Mouse (Mus musculus): ENCODE measurements around the gene Rnf187. TPM values are rescaled to one million over a fixed set of nuclear protein-coding genes. Genes with fewer than 3 reads are reported as not detected.

Gene Rnf187
- polyA plus RNA-seq, 1 experiment from 2014 or later, result 168 TPM

DNA sequence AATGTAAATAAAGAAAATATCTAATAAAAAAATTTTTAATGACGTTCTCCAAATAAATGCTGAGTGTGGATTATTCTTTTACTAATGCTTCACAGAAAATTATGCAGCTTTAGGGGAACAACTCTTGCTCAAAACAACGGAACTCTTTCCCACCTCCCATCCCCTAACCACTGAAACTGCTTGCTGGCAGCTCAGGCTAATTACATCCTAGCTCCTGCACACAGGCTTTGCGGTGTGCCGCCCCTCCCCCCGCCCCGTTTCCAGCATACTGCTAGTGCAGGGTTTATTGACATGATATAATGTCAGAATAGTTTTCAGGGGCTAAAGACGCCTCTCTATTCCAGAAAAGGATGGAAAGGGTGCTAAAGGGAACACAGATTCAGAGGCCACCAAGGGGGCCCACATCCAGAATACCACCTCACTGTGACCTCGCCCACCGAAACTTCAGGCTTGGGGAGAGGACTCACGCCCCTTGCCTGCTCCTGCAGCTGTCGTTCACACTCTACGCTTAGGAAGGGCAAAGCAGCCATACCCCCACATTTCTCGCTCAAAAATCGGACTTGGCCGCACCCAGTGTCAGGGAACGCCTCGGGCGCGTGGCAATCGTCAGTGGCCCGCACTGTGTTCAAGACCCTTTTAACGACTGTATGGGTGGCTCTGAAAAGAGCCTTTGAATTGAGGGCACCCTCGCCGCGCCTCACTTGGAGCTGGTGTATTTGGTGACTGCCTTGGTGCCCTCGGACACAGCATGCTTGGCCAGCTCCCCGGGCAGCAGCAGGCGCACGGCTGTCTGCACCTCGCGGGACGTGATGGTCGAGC is 14.8 kb upstream of the Rnf187 start:
- Histone ChIP-seq H3K9me3 (ENCODE audit: low read length) (no peaks in the 10 kb centered on the region), H3K4me2 (replicated peaks; ENCODE audit: low read depth, low read length) (peak overlapping the region; percentile 70), H3K27ac (ENCODE audit: low read length) (no peak overlapping the region), H3K4me1 (ENCODE audit: insufficient read depth, low read depth, low read length) (0 out of 2 replicates have a peak, but pooled peaks cover 10% of the 10 kb centered on the region), H3K27me3 (replicated peaks; ENCODE audit: insufficient read depth, low read length) (peaks cover 3% of the 10 kb centered on the region; the same call in 1 of the 2 replicates), H3K36me3 (ENCODE audit: insufficient read depth, low read length) (peaks cover 11% of the 10 kb centered on the region; the same call in 1 of the 2 replicates), H3K4me3 (ENCODE audit: low read depth, low read length) (peak overlapping the region; percentile 62), H3K9ac (replicated peaks; ENCODE audit: low read depth) (peak overlapping the region; percentile 12; the same call in 1 of the 2 replicates)
- DNase-seq (ENCODE audit: low spot score) (peak; percentile 38), ATAC-seq (peak; percentile 15)
- TF ChIP-seq CTCF (IDR thresholded peaks at IDR 0.05), result no peak
- 2% methylated on average over 33 of the region's 33 CpGs for WGBS

DNA sequence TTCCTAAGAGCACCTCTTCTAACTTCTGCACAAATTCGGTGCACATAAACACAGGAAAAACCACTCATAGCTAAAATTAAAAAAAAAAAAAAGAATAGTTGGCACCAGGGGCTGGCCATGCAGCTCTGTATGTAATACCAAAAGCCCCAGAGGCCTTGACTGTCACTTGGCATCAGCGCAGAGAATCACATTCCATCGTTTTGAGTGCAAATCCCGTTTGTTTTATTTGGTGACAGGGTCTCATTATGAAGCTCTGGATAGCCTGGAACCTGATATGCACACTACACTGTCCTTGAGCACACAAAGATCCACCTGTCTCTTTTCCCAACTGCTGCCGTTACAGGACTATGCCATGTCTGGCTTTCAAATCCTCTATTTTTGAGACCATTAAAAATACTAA is 12.5 kb upstream of the Rnf187 start:
- H3K9me3 ChIP-seq (ENCODE audit: low read length), result no peaks in the 10 kb centered on the region
- DNase-seq (ENCODE audit: low spot score) (no peak), ATAC-seq (no peak)
- H3K4me3 ChIP-seq (ENCODE audit: low read depth, low read length), result no peak overlapping the region
- H3K27ac ChIP-seq (ENCODE audit: low read length), result no peak overlapping the region
- H3K27me3 ChIP-seq (replicated peaks; ENCODE audit: insufficient read depth, low read length), result peaks cover 3% of the 10 kb centered on the region; the same call in 1 of the 2 replicates
- WGBS, result 69% methylated on average over 5 of the region's 5 CpGs
- no peak for TF ChIP-seq CTCF (IDR thresholded peaks at IDR 0.05)
- TF ChIP-seq EP300 (IDR thresholded peaks at IDR 0.05), result no peak
- H3K4me1 ChIP-seq (ENCODE audit: insufficient read depth, low read depth, low read length), result 0 out of 2 replicates have a peak, but pooled peaks cover 7% of the 10 kb centered on the region
- H3K36me3 ChIP-seq (ENCODE audit: insufficient read depth, low read length), result no peaks in the 10 kb centered on the region
- no peak overlapping the region for H3K4me2 ChIP-seq (replicated peaks; ENCODE audit: low read depth, low read length)
- H3K9ac ChIP-seq (replicated peaks; ENCODE audit: low read depth), result no peak overlapping the region

DNA sequence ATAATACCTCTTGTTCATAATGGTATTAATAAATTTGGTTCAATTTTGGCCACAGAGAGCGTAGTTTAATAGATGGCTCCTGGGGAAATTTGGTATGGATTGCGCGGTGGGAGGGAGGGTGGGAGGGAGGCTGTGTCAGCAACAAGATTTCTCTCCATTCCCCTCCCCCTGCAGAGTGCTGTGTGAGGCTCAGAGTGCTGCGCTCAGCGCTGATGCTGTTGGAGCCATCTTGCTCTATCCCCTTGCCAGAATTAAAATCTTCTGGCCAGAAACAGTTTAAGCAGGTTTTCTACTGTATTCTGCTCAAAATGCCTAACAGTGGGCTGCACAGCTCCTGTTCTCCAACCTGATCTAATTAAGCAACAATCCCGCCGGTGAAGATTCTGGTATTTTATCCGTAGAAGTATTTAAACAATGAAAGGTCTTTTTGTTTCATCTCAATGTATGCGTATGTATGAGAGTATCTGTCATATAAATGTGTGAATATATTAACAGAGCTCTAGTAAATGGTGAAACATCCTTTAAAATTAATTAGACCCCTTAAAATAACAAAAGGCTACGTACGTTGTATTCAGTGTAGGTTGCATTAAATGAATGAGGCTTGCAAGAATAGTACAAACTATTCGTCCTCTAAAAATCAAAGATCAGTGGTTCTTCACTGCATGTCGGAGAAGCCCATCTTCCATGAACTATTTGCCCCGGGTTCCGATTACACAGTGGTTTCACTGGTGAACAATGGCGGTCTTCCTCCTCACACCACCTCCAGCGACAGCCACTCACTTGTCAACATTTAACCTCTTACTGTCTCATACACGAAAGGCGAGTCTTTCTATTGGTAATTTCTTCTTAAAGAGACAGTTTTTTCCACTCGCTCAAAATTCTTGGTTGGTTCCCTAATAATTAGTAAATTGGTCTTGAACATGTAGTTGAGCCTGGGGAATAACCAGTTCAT is 11.0 kb upstream of the Rnf187 start:
- DNase-seq (ENCODE audit: low spot score) (no peak), ATAC-seq (no peak)
- Histone ChIP-seq H3K4me3 (ENCODE audit: low read depth, low read length) (peak overlapping the region; percentile 22; the same call in 1 of the 2 replicates), H3K27ac (ENCODE audit: low read length) (no peak overlapping the region), H3K9ac (replicated peaks; ENCODE audit: low read depth) (no peak overlapping the region), H3K4me2 (replicated peaks; ENCODE audit: low read depth, low read length) (peak overlapping the region; percentile 43), H3K36me3 (ENCODE audit: insufficient read depth, low read length) (no peaks in the 10 kb centered on the region), H3K9me3 (ENCODE audit: low read length) (no peaks in the 10 kb centered on the region), H3K27me3 (replicated peaks; ENCODE audit: insufficient read depth, low read length) (peaks cover 5% of the 10 kb centered on the region; the same call in 1 of the 2 replicates), H3K4me1 (ENCODE audit: insufficient read depth, low read depth, low read length) (no peaks in the 10 kb centered on the region)
- 12% methylated on average over 20 of the region's 20 CpGs for WGBS
- TF ChIP-seq CTCF (IDR thresholded peaks at IDR 0.05), result no peak
- TF ChIP-seq EP300 (IDR thresholded peaks at IDR 0.05), result no peak

DNA sequence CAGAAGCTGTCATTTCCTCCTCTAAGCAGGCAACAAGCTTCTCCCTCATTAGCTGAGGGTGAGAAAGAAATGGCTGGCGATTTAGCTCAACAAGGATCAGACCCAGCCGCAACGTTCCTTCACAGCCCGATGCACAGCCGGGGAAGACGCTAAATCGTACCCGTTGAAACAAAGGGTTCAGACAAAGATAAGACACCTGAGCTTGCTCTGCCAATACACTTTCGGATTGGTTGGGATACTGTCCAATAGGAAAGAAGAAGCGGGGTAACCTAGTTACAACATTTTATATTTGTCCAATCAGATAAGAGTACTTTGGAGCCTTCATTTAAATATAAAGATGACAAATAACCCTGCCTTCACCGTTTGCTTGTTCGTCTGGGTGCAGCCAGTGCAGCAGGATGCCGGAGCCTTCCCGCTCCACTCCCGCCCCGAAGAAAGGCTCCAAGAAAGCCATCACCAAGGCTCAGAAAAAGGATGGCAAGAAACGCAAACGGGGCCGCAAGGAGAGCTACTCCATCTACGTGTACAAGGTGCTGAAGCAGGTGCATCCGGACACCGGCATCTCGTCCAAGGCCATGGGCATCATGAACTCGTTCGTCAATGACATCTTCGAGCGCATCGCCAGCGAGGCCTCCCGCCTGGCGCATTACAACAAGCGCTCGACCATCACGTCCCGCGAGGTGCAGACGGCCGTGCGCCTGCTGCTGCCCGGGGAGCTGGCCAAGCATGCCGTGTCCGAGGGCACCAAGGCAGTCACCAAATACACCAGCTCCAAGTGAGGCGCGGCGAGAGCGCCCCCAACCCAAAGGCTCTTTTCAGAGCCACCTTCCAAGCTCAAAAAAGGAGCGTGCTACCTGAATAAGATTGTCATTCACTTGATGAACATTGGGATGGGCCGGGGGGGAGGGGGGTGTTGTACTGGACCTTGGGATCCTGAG is 10.1 kb upstream of the Rnf187 start, which contains the start of gene Hist3h2ba:
Gene Hist3h2ba, plus strand, starts transcription at position 379 of the 938 bp plus-strand sequence.
- no peak within 1 kb of the TSS for H3K9ac ChIP-seq (replicated peaks; ENCODE audit: low read depth)
- no peaks in the 10 kb centered on the region for H3K4me1 ChIP-seq (ENCODE audit: insufficient read depth, low read depth, low read length)
- TF ChIP-seq CTCF (IDR thresholded peaks at IDR 0.05) (no peak), EP300 (IDR thresholded peaks at IDR 0.05) (no peak)
- ATAC-seq (peak; percentile 82), DNase-seq (ENCODE audit: low spot score) (peak; percentile 90)
- peak within 1 kb of the TSS; percentile 43 for H3K4me2 ChIP-seq (replicated peaks; ENCODE audit: low read depth, low read length)
- 2% methylated on average over 48 of the region's 48 CpGs for WGBS
- peaks cover 5% of the 10 kb centered on the region; the same call in 1 of the 2 replicates for H3K27me3 ChIP-seq (replicated peaks; ENCODE audit: insufficient read depth, low read length)
- H3K36me3 ChIP-seq (ENCODE audit: insufficient read depth, low read length), result no peaks in the 10 kb centered on the region
- H3K9me3 ChIP-seq (ENCODE audit: low read length), result no peaks in the 10 kb centered on the region
- no peak within 1 kb of the TSS for H3K27ac ChIP-seq (ENCODE audit: low read length)
- H3K4me3 ChIP-seq (ENCODE audit: low read depth, low read length), result peak within 1 kb of the TSS; percentile 22

DNA sequence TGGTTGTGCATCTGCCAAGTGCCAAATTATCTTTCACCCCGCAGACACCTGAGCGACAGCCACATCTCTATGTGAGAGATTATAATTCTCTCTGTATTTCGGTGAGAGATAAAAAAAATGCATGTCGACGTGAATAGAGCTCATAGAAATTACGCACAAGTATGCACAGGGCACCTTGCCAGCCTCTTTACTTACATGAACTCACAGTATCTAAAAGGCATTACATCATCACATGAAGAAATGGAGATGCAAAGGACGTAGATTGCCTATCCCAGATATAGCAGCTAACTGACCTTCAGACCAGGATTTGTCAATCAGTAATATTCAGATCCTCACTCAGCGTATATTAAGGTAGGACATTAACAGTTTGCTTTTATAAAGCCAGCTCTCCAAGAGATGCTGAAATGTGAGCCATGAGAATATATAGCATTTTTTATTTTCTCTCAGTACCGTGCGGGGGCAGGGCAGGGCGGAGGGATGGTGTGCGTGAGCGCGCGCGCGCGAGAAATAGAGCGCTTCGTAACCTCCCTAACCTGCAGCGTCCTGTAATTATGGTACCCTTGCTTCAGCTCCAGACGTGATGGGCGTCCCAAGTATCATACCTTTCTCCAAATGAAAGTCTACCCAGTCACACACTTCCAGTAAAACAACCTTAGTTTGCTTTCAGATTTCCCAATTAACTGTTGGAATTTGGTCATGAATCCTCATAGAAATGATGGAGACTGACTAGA is 9.2 kb upstream of the Rnf187 start:
- peak; percentile 24 for DNase-seq (ENCODE audit: low spot score)
- H3K27me3 ChIP-seq (replicated peaks; ENCODE audit: insufficient read depth, low read length), result peaks cover 5% of the 10 kb centered on the region; the same call in 1 of the 2 replicates
- TF ChIP-seq EP300 (IDR thresholded peaks at IDR 0.05) (no peak), CTCF (IDR thresholded peaks at IDR 0.05) (no peak)
- peak overlapping the region; percentile 22 for H3K4me3 ChIP-seq (ENCODE audit: low read depth, low read length)
- WGBS, result 14% methylated on average over 23 of the region's 23 CpGs
- peak overlapping the region; percentile 43 for H3K4me2 ChIP-seq (replicated peaks; ENCODE audit: low read depth, low read length)
- H3K9me3 ChIP-seq (ENCODE audit: low read length), result no peaks in the 10 kb centered on the region
- no peaks in the 10 kb centered on the region for H3K36me3 ChIP-seq (ENCODE audit: insufficient read depth, low read length)
- no peaks in the 10 kb centered on the region for H3K4me1 ChIP-seq (ENCODE audit: insufficient read depth, low read depth, low read length)
- H3K27ac ChIP-seq (ENCODE audit: low read length), result no peak overlapping the region
- 0 out of 2 replicates have a peak, but pooled peaks have one; percentile 17 for ATAC-seq
- H3K9ac ChIP-seq (replicated peaks; ENCODE audit: low read depth), result no peak overlapping the region

Measured in lung, postnatal 0 days (tissue).